Mouse (Mus musculus): ENCODE results near the gene Npm1. TPM values are rescaled to one million over a fixed set of nuclear protein-coding genes. Genes with fewer than 3 reads are reported as not detected.

Gene Npm1
- total RNA-seq, 2 experiments from 2014 or later, result 151 to 158 TPM

Other genes starting within 250 kb of the Npm1 start
- 1 to 10 TPM; 3.8 to 4.1 TPM for gene Fgf18, start 15.8 kb downstream of the Npm1 start, total RNA-seq (2021)
- gene Tlx3, start 40.4 kb upstream of the Npm1 start, total RNA-seq (2021), result not detected
- not detected for gene Gm12117, start 113.5 kb upstream of the Npm1 start, total RNA-seq (2021)